8 mouse cellular contexts compared by ENCODE assay signal in genomic region chr11:107337391-107338148, GRCm38 (mm10).
DNase-seq lines count a peak whose midpoint lies in the region.

No protein-coding gene starts in this region.

- DNase-seq in gastrocnemius, postnatal 10 days, result peak; percentile 15
- no peak for DNase-seq in gastrocnemius, postnatal 36 days
- peak; percentile 57 for DNase-seq in embryo, embryonic 10.5 days (ENCODE audit: low spot score)
- peak; percentile 68 to 72 for DNase-seq in heart, postnatal 10 days
- DNase-seq in lung, postnatal 10 days, result peak; percentile 59
- no peak for DNase-seq in ovary, postnatal 36 days (ENCODE audit: low spot score)
- DNase-seq in adrenal gland, postnatal 25 days, result no peak
- no peak for DNase-seq in retina, embryonic 14.5 days (ENCODE audit: low spot score)

- intact Hi-C loops in gastrocnemius, postnatal 36 days (cut with DNase I), result loop anchor here (5.0 kb wide), 1 partner anchor 45 kb away; no protein-coding TSS in a partner anchor
- intact Hi-C loops in heart, postnatal 10 days (cut with DNase I), result loop anchor here (5.0 kb wide), 1 partner anchor 130 kb away; no protein-coding TSS in a partner anchor

Comparison
In these comparisons a context has a peak if more than half of its experiments do, and no peak if none do; other contexts are left out.
1. DNase-seq: peak in gastrocnemius, postnatal 10 days (single experiment), embryo, embryonic 10.5 days (single experiment), heart, postnatal 10 days (2 of 2) and lung, postnatal 10 days (single experiment); none in gastrocnemius, postnatal 36 days (0 of 2), ovary, postnatal 36 days (single experiment), adrenal gland, postnatal 25 days (single experiment) and retina, embryonic 14.5 days (single experiment).